Mouse (Mus musculus) liver, adult 2 months (tissue): ENCODE data around the gene Apof.

Experiments
- CTCF ChIP-seq: fragments of 200-500 bp; IDR thresholded peaks from 2 replicates; pipeline ENCODE4 v1.5.1; 2011; ENCODE audit warnings: low read depth, low read length, control low read depth
- POLR2A ChIP-seq: fragments of 200-500 bp; IDR thresholded peaks from 2 replicates; pipeline ENCODE4 v1.6.1; 2011; ENCODE audit warnings: low read length, control low read depth; ENCODE audit not compliant: insufficient read depth; ENCODE audit errors: extremely low read depth

- TF ChIP-seq CTCF (no peak), POLR2A (no peak)
These were observed 47.1 kb downstream of the Apof start for GRCm38 (mm10) chr10:128315578-128315977.
